Mouse (Mus musculus) liver, embryonic 11.5 days (tissue): Measurements from ENCODE around the gene Atf7ip2. TPM values are rescaled to one million over a fixed set of nuclear protein-coding genes. Genes with fewer than 3 reads are reported as not detected.

Experiments used
- microRNA-seq: library from miRNA; unstranded; fragments of <30 nt; microRNA quantifications from one replicate; pipeline ENCODE4, GENCODE M21; 2017; ENCODE audit warnings: borderline number of aligned reads
- polyA plus RNA-seq: library from polyadenylated mRNA; unstranded; fragments of >200 nt; fragmentation: Nextera tagmentation; extraction: Ambion mirVana; gene quantifications from 2 replicates; pipeline ENCODE4 v1.2.1, GENCODE M21; 2014

Gene Atf7ip2
- polyA plus RNA-seq, 1 experiment from 2014 or later, result 1.3 TPM

Small RNAs within 50 kb of the gene (microRNA-seq; reads per million reads assigned to microRNA genes)
- not detected for gene Gm22932

Other genes starting within 250 kb of the Atf7ip2 start
- gene Grin2a, start 197.2 kb upstream of the Atf7ip2 start, polyA plus RNA-seq, result 0.36 and 0.70 TPM in 2 replicates
- 1.7 TPM in 2 replicates for gene Rpl39l, start 22.5 kb upstream of the Atf7ip2 start, polyA plus RNA-seq
- gene Emp2, start 121.3 kb downstream of the Atf7ip2 start, polyA plus RNA-seq, result 8.5 and 9.0 TPM in 2 replicates
- 0.16 TPM in 1 of 2 replicates, not detected in the other for gene Tekt5, start 202.8 kb downstream of the Atf7ip2 start, polyA plus RNA-seq
- 69.9 and 78.0 TPM in 2 replicates for gene Nubp1, start 219.2 kb downstream of the Atf7ip2 start, polyA plus RNA-seq